Mouse (Mus musculus): Measurements from ENCODE around the gene 4930579F01Rik.
"Not testable (repeated sequence)": the region's sequence is repeated elsewhere in the genome, so short reads cannot be mapped to it uniquely, and the experiment has no call there.

4930579F01Rik gene

GRCm38 (mm10) chr3:138144642-138145171 is 48.9 kb downstream of the 4930579F01Rik start, which contains the start of gene Mttp:
Gene Mttp, minus strand, starts transcription at chr3:138144968.
- in situ Hi-C loops (cut with MboI), result loop anchor here (10.0 kb wide), 2 partner anchors 150 to 280 kb away; partner anchors contain the start of genes Dnajb14 and H2afz

- in situ Hi-C loops (cut with MboI), result loop anchor here (10.0 kb wide), 2 partner anchors 149 to 279 kb away; partner anchors contain the start of genes Dnajb14 and H2afz
These were observed 49.5 kb downstream of the 4930579F01Rik start for GRCm38 (mm10) chr3:138144060-138144641.

- in situ Hi-C loops (cut with MboI), result loop anchor here (10.0 kb wide), 2 partner anchors 149 to 279 kb away; partner anchors contain the start of genes Dnajb14 and H2afz
These were observed 50.1 kb downstream of the 4930579F01Rik start, which contains the start of gene Trmt10a for GRCm38 (mm10) chr3:138143315-138144059. Gene Trmt10a, plus strand, starts transcription at chr3:138143448.

- in situ Hi-C loops (cut with MboI), result loop anchor here (10.0 kb wide), 2 partner anchors 148 to 278 kb away; partner anchors contain the start of genes Dnajb14 and H2afz
These were observed 50.8 kb downstream of the 4930579F01Rik start for GRCm38 (mm10) chr3:138142733-138143314.

- in situ Hi-C loops (cut with MboI), result loop anchor here (10.0 kb wide), 2 partner anchors 147 to 277 kb away; partner anchors contain the start of genes Dnajb14 and H2afz
These were observed 51.4 kb downstream of the 4930579F01Rik start for GRCm38 (mm10) chr3:138142052-138142732.

- in situ Hi-C loops (cut with MboI), result loop anchor here (10.0 kb wide), 2 partner anchors 145 to 275 kb away; partner anchors contain the start of genes Dnajb14 and H2afz
These were observed 54.0 kb downstream of the 4930579F01Rik start for GRCm38 (mm10) chr3:138139663-138140062.

- in situ Hi-C loops (cut with MboI), result not testable (repeated sequence)
These were observed 55.5 kb downstream of the 4930579F01Rik start for GRCm38 (mm10) chr3:138138146-138138545.

GRCm38 (mm10) chr3:138134528-138134927 is 59.1 kb downstream of the 4930579F01Rik start:
- in situ Hi-C loops (cut with MboI), result no loop called here

- in situ Hi-C loops (cut with MboI), result no loop called here
These were observed 59.7 kb downstream of the 4930579F01Rik start for GRCm38 (mm10) chr3:138133916-138134315.

GRCm38 (mm10) chr3:138133463-138133862 is 60.2 kb downstream of the 4930579F01Rik start:
- in situ Hi-C loops (cut with MboI), result no loop called here

- in situ Hi-C loops (cut with MboI), result no loop called here
These were observed 62.5 kb downstream of the 4930579F01Rik start for GRCm38 (mm10) chr3:138131168-138131567.

- in situ Hi-C loops (cut with MboI), result no loop called here
These were observed 62.9 kb downstream of the 4930579F01Rik start for GRCm38 (mm10) chr3:138130692-138131091.

GRCm38 (mm10) chr3:138129110-138129509 is 64.5 kb downstream of the 4930579F01Rik start:
- in situ Hi-C loops (cut with MboI), result no loop called here

- in situ Hi-C loops (cut with MboI), result no loop called here
These were observed 69.8 kb downstream of the 4930579F01Rik start for GRCm38 (mm10) chr3:138123842-138124241.

GRCm38 (mm10) chr3:138121461-138121860 is 72.2 kb downstream of the 4930579F01Rik start:
- in situ Hi-C loops (cut with MboI), result no loop called here

- in situ Hi-C loops (cut with MboI), result no loop called here
These were observed 74.0 kb downstream of the 4930579F01Rik start for GRCm38 (mm10) chr3:138119444-138120105.

GRCm38 (mm10) chr3:138118831-138119230 is 74.8 kb downstream of the 4930579F01Rik start:
- in situ Hi-C loops (cut with MboI), result no loop called here

GRCm38 (mm10) chr3:138118392-138118791 is 75.2 kb downstream of the 4930579F01Rik start:
- in situ Hi-C loops (cut with MboI), result no loop called here

- in situ Hi-C loops (cut with MboI), result no loop called here
These were observed 76.8 kb downstream of the 4930579F01Rik start for GRCm38 (mm10) chr3:138116871-138117270.

- in situ Hi-C loops (cut with MboI), result no loop called here
These were observed 79.5 kb downstream of the 4930579F01Rik start for GRCm38 (mm10) chr3:138114106-138114505.

Data from mature B cell (primary cell).